Mouse (Mus musculus): ENCODE data around the gene Elovl5.

The Elovl5 gene

DNA sequence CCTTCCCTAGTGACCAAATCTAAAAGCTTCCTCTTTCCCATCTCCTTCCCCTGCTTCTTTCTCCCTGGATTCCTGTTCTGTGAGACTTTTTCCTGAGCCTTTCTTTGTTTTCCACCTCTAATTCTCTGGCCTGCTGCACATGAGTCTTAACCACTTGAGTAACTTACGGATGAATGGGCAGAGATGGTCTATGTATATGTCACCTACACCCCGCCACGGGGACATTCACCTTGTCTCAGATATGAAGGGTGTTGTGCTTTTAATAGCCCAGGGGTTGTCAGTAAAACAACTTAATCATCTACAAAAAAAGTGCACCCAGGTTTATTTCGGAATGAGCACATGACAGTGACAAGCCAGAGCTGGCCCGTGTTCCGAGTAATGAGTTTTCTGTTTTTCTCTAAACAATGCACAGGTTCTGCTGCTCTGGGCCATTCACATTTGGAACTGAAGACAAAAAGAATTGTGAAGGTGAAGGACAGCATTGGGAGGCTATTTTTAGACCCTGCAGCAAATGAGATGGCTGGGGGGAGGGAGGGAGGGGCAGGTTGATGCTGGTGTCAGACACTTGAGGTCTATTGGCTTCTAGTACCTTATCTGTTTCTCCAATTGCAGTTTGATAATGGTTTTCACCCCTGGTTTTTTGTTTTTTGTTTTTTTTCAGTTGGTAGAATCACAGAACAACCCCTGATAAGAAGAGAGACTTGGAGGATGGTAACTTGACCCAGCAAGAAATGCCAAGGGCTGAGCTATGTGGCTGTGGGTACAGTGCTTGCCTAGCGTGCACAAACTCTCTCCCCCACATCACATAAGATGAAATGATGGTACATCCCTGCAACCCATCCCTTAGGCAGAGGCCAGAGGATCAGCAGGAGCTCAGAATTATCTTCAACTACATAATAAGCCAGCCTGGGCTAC, 83.7 kb downstream of the Elovl5 start:
- no peak for DNase-seq

- no peak for DNase-seq
Observed at GRCm38 (mm10) chr9:78003278-78003677, 86.1 kb downstream of the Elovl5 start.

DNA sequence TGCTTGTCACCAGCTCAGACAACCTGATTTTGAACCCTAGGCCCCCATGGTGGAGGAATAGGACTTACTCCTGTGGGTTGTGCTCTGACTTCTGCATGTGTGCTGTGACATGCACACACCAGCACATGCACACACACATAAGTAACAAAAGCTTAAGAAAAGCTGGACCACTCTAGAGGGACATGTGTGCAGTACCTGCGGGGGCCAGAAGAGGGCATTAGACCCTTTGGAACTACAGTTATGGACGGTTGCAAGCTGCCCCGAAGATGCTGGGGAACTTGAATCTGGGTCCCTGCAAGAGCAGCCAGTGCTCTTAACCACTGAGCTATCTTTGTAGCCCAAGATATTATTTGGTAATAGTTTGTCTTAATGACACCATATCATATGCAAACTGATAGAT, 88.3 kb downstream of the Elovl5 start:
- no peak for DNase-seq

- DNase-seq: peak; percentile 56
Observed at GRCm38 (mm10) chr9:78006209-78007001, 89.2 kb downstream of the Elovl5 start.

DNA sequence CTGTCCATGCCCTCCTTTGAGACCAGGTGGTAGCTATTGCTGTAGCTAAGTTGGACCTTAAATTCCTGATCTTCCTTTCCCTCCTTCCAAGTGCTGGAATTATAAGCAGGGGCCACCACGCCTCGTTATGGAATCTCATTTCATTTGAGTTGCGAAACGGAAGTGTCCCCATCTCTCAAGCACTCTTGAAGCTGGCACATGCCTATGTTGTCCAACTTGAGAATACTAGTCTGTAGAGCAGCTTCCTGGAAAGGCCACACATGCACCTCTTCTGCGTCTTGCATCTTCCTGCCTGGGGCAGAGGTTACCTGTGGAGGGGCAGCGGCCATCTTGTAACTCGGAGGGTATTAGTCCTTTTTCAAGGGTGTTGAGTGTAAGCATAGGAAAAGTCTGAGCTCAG, 92.2 kb downstream of the Elovl5 start:
- no peak for DNase-seq

GRCm38 (mm10) chr9:78010187-78010586, 93.0 kb downstream of the Elovl5 start:
- DNase-seq: no peak

GRCm38 (mm10) chr9:78010707-78011106, 93.5 kb downstream of the Elovl5 start:
- no peak for DNase-seq

- DNase-seq: no peak
Observed at GRCm38 (mm10) chr9:78012066-78012465, 94.9 kb downstream of the Elovl5 start.

DNA sequence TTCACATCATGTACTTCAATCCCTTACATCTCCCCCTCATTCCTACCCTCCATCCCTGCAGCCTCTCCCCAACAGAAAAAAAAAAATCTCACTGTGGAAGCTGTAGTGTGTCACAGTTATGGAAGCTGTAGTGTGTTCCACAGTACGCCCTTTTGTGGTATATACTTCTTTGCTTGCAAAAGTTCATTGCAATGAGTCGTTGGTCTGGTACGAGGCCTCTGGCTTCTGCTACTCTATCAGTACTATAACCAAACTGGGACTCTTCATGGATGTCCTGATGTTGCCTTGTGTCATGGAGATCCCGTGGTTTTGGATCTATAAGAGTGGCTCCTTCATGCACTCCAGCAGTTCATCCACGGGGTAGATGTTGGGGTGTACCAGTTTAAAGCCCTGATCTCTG, 95.5 kb downstream of the Elovl5 start:
- DNase-seq: no peak

GRCm38 (mm10) chr9:78013813-78014212, 96.6 kb downstream of the Elovl5 start:
- no peak for DNase-seq

GRCm38 (mm10) chr9:78015816-78016215, 98.7 kb downstream of the Elovl5 start:
- no peak for DNase-seq

DNA sequence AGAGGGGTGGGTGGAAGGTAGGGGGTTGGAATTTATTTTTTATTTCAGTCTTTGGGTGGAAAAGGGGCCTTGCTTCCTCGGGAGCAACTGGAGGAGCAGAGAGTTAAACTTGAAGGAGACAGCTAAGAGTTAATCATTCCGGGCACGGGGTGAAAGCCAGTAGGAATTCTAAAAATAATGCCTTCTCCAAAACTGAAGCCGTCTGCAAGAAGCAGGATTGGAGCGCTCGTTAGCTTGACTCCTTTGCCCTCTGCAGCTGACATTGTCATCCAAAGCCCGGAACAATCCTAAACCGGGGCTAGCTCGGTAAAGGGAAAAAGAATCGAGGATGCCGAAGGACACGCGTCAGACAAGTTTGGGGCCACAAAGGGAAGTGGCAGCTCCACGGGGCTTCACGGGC, 99.1 kb downstream of the Elovl5 start:
- DNase-seq: no peak

DNA sequence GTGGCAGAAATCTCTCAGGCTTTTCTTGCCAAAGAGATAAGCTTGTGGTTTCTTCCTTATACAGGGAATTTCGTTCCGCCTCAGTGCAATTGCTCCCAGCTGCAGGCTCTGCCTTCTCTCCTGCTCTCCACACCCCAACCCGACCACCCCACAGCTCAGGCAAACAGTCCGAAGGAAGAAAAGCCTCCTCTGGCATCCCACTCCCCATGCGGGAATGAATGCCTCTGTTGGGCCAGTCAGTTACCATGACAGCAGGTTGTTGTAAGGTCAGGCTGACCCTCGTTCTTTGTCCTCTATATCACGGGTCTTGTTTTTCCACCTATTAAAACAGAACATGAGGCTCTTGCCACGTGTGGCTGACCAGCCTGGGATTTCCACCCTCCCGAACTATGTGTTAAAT, 104.1 kb downstream of the Elovl5 start:
- DNase-seq: no peak

- no peak for DNase-seq
Observed at GRCm38 (mm10) chr9:78022187-78022945, 105.2 kb downstream of the Elovl5 start.

DNA sequence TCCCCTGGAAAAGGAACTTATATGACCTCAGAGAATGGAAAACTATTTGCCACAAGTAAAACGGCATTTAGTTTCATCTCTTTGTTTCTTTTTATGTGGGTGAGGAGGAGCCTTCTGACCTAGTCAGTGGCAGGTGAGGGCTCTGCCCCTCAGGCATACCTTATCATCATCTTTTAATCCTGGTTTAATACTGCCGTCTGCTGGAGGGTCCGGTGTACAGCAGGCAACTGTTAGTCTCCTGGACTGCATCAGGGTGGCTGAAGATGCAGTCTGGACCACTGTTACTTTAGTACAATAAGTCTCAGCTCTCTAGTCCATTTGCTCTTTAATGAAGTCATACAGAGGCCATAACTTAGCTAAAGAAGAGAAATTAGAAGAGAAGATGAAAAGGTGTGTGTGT, 107.7 kb downstream of the Elovl5 start:
- peak; percentile 38 for DNase-seq

DNA sequence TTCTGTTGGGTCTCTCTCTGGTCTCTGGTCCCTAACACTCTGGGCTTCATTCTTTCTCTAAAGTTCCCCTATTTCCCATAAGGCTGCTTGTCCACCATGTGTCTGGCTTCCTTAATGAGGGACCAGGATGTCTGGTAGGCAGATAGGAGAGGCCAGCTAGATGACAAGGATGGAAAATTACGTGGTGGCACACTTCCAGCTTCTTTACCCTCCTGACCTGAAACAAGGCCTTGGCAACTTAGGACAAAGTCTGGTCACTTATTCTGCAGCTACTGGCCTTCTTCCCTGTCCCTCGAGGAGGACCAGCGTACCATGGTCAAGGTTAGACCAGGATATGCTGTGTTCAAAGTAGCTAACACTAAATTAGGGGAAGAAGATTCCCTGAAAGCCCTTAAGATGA, 109.9 kb downstream of the Elovl5 start:
- no peak for DNase-seq

GRCm38 (mm10) chr9:78030835-78031456, 113.8 kb downstream of the Elovl5 start:
- no peak for DNase-seq

DNA sequence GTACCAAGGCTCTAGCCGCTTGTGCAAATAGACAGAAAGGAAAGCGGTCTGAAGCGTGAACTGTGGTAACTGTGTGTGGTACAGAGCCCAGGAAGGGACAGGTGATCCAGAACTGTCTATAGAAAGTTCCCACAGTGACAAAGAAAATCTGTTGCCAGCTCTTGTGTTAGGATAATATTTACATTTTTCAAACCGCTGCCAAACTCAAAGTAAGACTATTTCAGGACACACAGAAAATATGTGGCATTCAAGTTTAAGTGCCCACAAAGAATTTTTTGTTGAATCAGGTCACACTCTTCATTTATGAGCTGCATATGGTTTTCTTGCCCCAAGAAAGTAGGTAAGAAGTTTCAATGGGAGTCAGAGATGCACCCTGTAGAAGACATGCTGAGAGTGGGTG, 115.8 kb downstream of the Elovl5 start:
- DNase-seq: no peak
